Mouse (Mus musculus) liver, postnatal 0 days (tissue): ENCODE data around the gene Hsd11b1.

Experiments
- CTCF ChIP-seq: sonication (generic); IDR thresholded peaks from 2 replicates; pipeline ENCODE4 v1.5.1; 2016; ENCODE audit warnings: antibody characterized with exemption, low read depth
- EP300 ChIP-seq: IDR thresholded peaks from 2 replicates; pipeline ENCODE4 v1.6.1; 2016; ENCODE audit warnings: antibody characterized with exemption, low read depth, mild to moderate bottlenecking

DNA sequence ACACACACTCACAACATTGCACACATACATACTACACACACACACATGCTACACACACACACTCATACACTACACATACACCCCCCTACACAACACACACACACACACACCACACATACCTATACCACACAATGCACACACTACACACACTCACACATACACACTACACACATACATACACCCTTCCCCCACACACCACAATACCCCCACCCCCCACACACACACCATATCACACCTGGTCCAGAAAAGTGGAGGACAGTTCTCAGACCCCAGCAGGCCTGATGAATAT is 7.6 kb downstream of the Hsd11b1 start:
- TF ChIP-seq EP300 (no peak), CTCF (no peak)
